Mouse (Mus musculus) ES-Bruce4 (cell line): ENCODE measurements around the gene Cntnap2. TPM values are rescaled to one million over a fixed set of nuclear protein-coding genes. Genes with fewer than 3 reads are reported as not detected.

Experiments used
- H3K27ac ChIP-seq: 2 replicates; pipeline ENCODE4 v1.5.1; 2012; ENCODE audit warnings: low read length, inconsistent platforms; ENCODE audit not compliant: insufficient read depth
- H3K27me3 ChIP-seq: 2 replicates; pipeline ENCODE4 v1.6.1; 2012; ENCODE audit warnings: mild to moderate bottlenecking, low read length, inconsistent platforms; ENCODE audit not compliant: control insufficient read depth, poor library complexity, insufficient read depth, severe bottlenecking
- H3K36me3 ChIP-seq: 2 replicates; pipeline ENCODE4 v1.6.1; 2012; ENCODE audit warnings: inconsistent platforms, mild to moderate bottlenecking, low read length, moderate library complexity; ENCODE audit not compliant: control insufficient read depth, poor library complexity, insufficient read depth, severe bottlenecking
- H3K4me1 ChIP-seq: one replicate; pipeline ENCODE4 v1.8.1; 2011; ENCODE audit warnings: low read length; ENCODE audit not compliant: control insufficient read depth, insufficient read depth
- H3K4me3 ChIP-seq: 2 replicates; pipeline ENCODE4 v1.5.1; 2011; ENCODE audit warnings: low read depth, mild to moderate bottlenecking, low read length
- H3K9ac ChIP-seq: 2 replicates; pipeline ENCODE4 v1.6.1; 2012; ENCODE audit warnings: low read depth, mild to moderate bottlenecking, inconsistent platforms; ENCODE audit not compliant: poor library complexity, severe bottlenecking
- H3K9me3 ChIP-seq: replicated peaks from 2 replicates; pipeline ENCODE4 v1.6.1; 2012; ENCODE audit warnings: mild to moderate bottlenecking, low read length, inconsistent platforms; ENCODE audit not compliant: control insufficient read depth, poor library complexity, insufficient read depth, severe bottlenecking
- CTCF ChIP-seq: IDR thresholded peaks from one replicate; pipeline ENCODE4 v1.8.1; 2011; ENCODE audit warnings: low read depth, low read length
- EP300 ChIP-seq: IDR thresholded peaks from 2 replicates; pipeline ENCODE4 v1.6.1; 2011; ENCODE audit warnings: low read depth, low read length; ENCODE audit not compliant: insufficient read depth
- POLR2A ChIP-seq: IDR thresholded peaks from one replicate; pipeline ENCODE4 v1.8.1; 2011; ENCODE audit warnings: low read length; ENCODE audit not compliant: insufficient read depth
- polyA plus RNA-seq: library from polyadenylated mRNA; stranded (reverse); fragments of >200 nt; gene quantifications from 2 replicates; pipeline ENCODE4 v1.2.4, GENCODE M21; 2011; ENCODE audit warnings: low read depth; ENCODE audit not compliant: missing spikeins, insufficient read depth, insufficient read length

Cntnap2 gene
- polyA plus RNA-seq, 1 experiment: 4.8 TPM

DNA sequence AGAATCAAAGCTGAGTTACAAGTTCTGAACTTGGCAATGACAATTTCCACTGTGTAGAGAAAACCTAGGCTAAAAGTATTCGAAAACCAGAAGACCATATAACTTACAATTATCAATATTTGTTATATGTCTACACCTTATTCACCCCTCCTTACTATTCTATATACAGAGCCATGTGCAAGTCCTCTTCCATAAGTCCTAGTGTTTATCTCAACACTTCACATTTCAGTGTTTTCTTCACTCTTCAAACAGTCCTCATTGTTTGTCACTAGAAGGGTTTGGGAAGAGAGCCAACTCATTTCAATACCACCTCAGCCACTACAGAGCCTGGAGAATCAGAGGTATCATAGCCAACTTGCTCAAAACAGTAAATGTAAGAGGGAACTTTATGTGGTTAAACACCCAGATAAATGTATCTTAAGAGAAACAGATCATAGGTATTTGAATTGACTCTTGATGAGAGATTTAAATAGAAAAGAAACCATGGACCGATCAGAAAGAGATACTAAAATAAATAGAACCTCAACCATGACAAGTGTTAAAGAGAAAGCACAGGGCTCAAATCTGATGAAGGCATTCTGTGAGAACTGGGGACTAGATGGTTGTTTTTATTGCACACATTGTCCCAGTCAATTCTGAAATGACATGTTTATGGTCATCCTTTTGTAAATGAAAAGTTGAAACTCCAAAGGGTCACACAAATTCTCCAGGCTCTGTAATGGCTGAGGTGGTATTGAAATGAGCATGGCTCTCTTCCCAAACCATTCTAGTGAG is 972.9 kb downstream of the Cntnap2 start:
- TF ChIP-seq POLR2A (no peak), EP300 (no peak), CTCF (no peak)
- no peaks in the 10 kb centered on the region for H3K27me3 ChIP-seq
- no peaks in the 10 kb centered on the region for H3K36me3 ChIP-seq
- H3K9ac ChIP-seq: no peak overlapping the region
- no peaks in the 10 kb centered on the region for H3K9me3 ChIP-seq
- H3K27ac ChIP-seq: no peak overlapping the region
- H3K4me3 ChIP-seq: no peak overlapping the region
- H3K4me1 ChIP-seq: no peaks in the 10 kb centered on the region

GRCm38 (mm10) chr6:46033108-46033507 is 974.0 kb downstream of the Cntnap2 start:
- Histone ChIP-seq H3K4me1 (no peaks in the 10 kb centered on the region), H3K9me3 (no peaks in the 10 kb centered on the region), H3K9ac (no peak overlapping the region), H3K27me3 (no peaks in the 10 kb centered on the region), H3K27ac (no peak overlapping the region), H3K36me3 (no peaks in the 10 kb centered on the region), H3K4me3 (no peak overlapping the region)
- no peak for TF ChIP-seq CTCF
- TF ChIP-seq EP300: no peak
- TF ChIP-seq POLR2A: no peak

- no peak overlapping the region for H3K4me3 ChIP-seq
- H3K36me3 ChIP-seq: no peaks in the 10 kb centered on the region
- H3K27ac ChIP-seq: no peak overlapping the region
- H3K4me1 ChIP-seq: no peaks in the 10 kb centered on the region
- TF ChIP-seq POLR2A (no peak), EP300 (no peak), CTCF (no peak)
- no peaks in the 10 kb centered on the region for H3K9me3 ChIP-seq
- no peak overlapping the region for H3K9ac ChIP-seq
- no peaks in the 10 kb centered on the region for H3K27me3 ChIP-seq
Observed at GRCm38 (mm10) chr6:46040671-46041070, 981.5 kb downstream of the Cntnap2 start.

- Histone ChIP-seq H3K9ac (no peak overlapping the region), H3K4me1 (peaks cover 2% of the 10 kb centered on the region), H3K9me3 (0 out of 2 replicates have a peak, but pooled peaks cover 2% of the 10 kb centered on the region), H3K27me3 (no peaks in the 10 kb centered on the region), H3K27ac (no peak overlapping the region), H3K4me3 (no peak overlapping the region), H3K36me3 (no peaks in the 10 kb centered on the region)
- no peak for TF ChIP-seq POLR2A
- no peak for TF ChIP-seq EP300
- TF ChIP-seq CTCF: no peak
Observed at GRCm38 (mm10) chr6:46080236-46080635, 1021.1 kb downstream of the Cntnap2 start.

DNA sequence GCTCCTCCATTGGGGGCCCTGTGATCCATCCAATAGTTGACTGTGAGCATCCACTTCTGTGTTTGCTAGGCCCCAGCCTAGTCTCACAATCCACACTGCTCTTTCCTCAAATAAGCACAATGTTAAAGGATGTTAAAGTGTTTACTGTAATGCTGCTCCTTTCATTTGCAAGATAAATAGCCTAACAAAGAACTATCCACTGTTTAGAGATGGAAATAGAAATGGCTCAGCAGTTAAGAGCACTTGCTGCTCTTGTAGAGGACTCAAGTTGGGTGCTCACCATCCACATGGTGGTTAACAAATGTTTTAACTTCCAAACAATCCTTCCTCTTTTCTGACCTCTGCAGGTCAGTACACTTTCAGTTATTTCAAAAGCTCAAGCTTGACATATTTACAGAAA is 1022.3 kb downstream of the Cntnap2 start:
- H3K9ac ChIP-seq: no peak overlapping the region
- H3K27me3 ChIP-seq: no peaks in the 10 kb centered on the region
- no peak overlapping the region for H3K27ac ChIP-seq
- 0 out of 2 replicates have a peak, but pooled peaks cover 2% of the 10 kb centered on the region for H3K9me3 ChIP-seq
- H3K36me3 ChIP-seq: no peaks in the 10 kb centered on the region
- TF ChIP-seq CTCF (no peak), EP300 (no peak), POLR2A (no peak)
- H3K4me1 ChIP-seq: peaks cover 2% of the 10 kb centered on the region
- H3K4me3 ChIP-seq: no peak overlapping the region

DNA sequence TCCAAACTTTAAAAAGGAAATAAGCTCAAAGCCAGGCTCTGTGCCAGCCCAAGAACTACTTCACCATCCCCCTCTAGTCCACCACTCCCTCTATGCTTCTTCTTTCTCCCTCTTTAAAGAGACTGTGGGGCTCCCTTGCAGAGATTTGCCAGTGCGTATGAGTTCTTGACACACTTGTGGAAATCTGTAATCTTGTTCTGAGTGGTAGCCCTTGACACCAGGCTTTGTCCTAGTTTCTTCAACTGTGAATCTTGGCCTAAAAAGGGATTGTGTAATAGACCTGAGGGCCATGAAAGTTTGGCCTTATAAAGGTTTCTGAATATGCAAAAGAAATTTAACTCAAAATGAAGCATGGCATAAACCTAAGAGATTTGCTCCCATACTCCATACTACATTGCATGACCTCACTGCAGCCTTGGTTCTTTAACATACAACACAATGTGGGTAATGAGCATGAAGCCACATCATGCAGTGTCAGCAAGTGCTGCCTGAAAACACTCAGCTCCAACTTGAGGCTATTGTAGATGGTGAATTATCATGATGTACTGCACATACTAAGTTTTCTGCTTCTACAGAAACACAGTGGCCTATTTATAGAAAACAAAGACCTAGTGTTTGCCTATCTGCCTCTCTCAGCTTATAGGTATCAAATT is 1084.2 kb downstream of the Cntnap2 start:
- Histone ChIP-seq H3K4me1 (no peaks in the 10 kb centered on the region), H3K36me3 (no peaks in the 10 kb centered on the region), H3K9ac (no peak overlapping the region), H3K4me3 (no peak overlapping the region), H3K9me3 (no peaks in the 10 kb centered on the region), H3K27ac (no peak overlapping the region), H3K27me3 (no peaks in the 10 kb centered on the region)
- TF ChIP-seq EP300 (no peak), POLR2A (no peak), CTCF (no peak)
